Mouse (Mus musculus): ENCODE measurements at regions not wholly inside any gene's neighbourhood (a gene's known extent, or its start where the extent isn't known, plus 50 kb on each side); places are given as distances from the start of the nearest gene placed in this dataset.

DNA sequence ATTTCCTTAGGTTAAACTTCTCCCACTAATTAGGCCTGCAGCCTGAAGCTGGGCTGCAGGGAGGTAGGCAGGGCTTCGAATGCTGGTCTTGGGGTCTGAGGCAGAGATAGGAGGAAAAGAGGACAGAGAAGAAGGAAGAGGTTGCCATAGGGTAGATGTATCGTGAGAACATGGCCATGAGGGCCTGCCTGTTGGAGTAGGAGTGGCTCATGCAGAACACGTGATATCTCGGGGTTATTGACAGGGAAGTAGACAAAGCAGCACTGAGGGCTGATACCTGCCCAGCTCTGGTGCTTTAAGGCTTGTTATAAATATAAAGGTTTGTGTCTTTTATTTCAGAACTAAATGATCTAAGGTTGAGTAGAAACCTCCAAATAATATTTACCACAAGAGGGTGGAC is 628.9 kb downstream of the Zfp706 start:
- H3K9me3 ChIP-seq (replicated peaks), result no peaks in the 10 kb centered on the region
- H3K27me3 ChIP-seq, result no peaks in the 10 kb centered on the region
- H3K27ac ChIP-seq, result no peak overlapping the region
- H3K4me1 ChIP-seq (replicated peaks), result peaks cover 28% of the 10 kb centered on the region
- 87% methylated on average over 4 of the region's 4 CpGs for WGBS
- H3K4me2 ChIP-seq, result no peak overlapping the region
- H3K9ac ChIP-seq, result no peak overlapping the region
- ATAC-seq (replicated peaks; ENCODE audit: insufficient number of reproducible peaks, insufficient read depth, low FRiP score, low read depth), result no peak
- no peak overlapping the region for H3K4me3 ChIP-seq
- no peaks in the 10 kb centered on the region for H3K36me3 ChIP-seq

GRCm38 (mm10) chr15:36376551-36376950 is 631.0 kb downstream of the Zfp706 start:
- Histone ChIP-seq H3K4me3 (no peak overlapping the region), H3K27me3 (no peaks in the 10 kb centered on the region), H3K9me3 (replicated peaks) (no peaks in the 10 kb centered on the region), H3K27ac (no peak overlapping the region), H3K9ac (no peak overlapping the region), H3K36me3 (no peaks in the 10 kb centered on the region), H3K4me2 (no peak overlapping the region), H3K4me1 (replicated peaks) (peaks cover 26% of the 10 kb centered on the region)
- 64% methylated on average over 6 of the region's 6 CpGs for WGBS
- no peak for ATAC-seq (replicated peaks; ENCODE audit: insufficient number of reproducible peaks, insufficient read depth, low FRiP score, low read depth)

DNA sequence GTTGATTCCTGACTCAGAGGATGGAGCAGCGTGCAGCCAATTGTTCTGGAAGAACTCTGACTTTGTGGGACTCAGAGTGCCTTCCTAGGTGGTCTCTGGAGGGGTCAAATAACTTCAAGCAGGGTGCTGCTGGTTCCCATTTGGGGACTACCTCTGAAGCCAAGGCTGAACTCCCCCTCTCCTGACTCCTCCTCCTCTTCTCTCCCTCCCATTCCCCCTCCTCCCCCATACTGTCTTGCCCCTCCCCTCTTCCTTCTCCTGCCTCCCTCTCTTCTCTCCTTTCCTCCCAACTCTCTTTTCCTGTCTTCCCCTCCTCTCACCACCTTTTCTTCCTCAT is 632.1 kb downstream of the Zfp706 start:
- ATAC-seq (replicated peaks; ENCODE audit: insufficient number of reproducible peaks, insufficient read depth, low FRiP score, low read depth), result no peak
- peak overlapping the region; percentile 83 for H3K27ac ChIP-seq
- peaks cover 19% of the 10 kb centered on the region for H3K4me1 ChIP-seq (replicated peaks)
- no peaks in the 10 kb centered on the region for H3K27me3 ChIP-seq
- peak overlapping the region; percentile 81 for H3K4me2 ChIP-seq
- no peaks in the 10 kb centered on the region for H3K9me3 ChIP-seq (replicated peaks)
- no peak overlapping the region; the same call in 1 of the 2 replicates for H3K9ac ChIP-seq
- WGBS, result 20% methylated on average over 1 of the region's 1 CpGs
- H3K36me3 ChIP-seq, result no peaks in the 10 kb centered on the region
- peak overlapping the region; percentile 52 for H3K4me3 ChIP-seq

DNA sequence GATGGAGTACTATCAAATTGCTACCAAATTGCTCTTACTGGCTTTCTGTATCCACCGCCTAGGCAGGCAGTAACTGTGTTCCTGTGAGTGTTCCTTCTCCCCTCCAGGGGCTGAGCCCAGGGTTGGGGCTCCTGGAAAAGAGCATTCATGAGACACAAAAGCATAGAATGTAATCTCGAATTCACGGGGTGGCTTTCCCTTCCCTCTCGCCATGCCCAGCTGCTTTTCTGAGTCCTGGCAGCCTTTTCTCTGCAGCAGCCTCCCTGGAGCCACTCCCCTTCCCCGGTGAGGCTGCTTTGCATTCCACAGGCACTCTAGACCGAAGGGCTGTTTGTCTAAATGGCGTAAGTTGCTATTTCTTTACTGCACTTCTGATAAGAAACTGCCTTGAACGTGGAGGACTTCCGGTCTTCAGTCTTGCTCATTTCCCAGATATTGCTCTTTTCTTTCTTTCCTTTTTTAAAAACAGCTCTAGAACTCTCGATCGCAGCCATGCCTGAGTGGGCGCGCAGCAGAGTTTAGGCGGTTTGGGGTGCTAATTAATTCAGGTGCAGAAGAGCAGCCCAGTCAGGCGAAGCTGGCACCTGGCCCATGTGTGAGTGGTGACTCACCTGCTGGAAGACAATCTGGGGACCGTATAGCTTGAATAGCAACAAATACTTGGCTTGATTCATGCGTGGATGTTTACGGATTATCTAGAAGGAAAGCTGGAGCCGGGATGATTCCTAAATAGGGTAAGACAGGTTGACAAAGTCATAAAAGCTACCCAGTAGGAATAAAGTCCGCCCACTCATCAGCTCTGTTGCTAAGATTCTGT is 632.6 kb downstream of the Zfp706 start:
- WGBS, result 2% methylated on average over 20 of the region's 20 CpGs
- Histone ChIP-seq H3K4me1 (replicated peaks) (peaks cover 19% of the 10 kb centered on the region), H3K27me3 (no peaks in the 10 kb centered on the region), H3K4me3 (peak overlapping the region; percentile 52), H3K9me3 (replicated peaks) (no peaks in the 10 kb centered on the region), H3K36me3 (no peaks in the 10 kb centered on the region), H3K9ac (peak overlapping the region; percentile 35), H3K4me2 (peak overlapping the region; percentile 81), H3K27ac (peak overlapping the region; percentile 83)
- ATAC-seq (replicated peaks; ENCODE audit: insufficient number of reproducible peaks, insufficient read depth, low FRiP score, low read depth), result peak; percentile 83

DNA sequence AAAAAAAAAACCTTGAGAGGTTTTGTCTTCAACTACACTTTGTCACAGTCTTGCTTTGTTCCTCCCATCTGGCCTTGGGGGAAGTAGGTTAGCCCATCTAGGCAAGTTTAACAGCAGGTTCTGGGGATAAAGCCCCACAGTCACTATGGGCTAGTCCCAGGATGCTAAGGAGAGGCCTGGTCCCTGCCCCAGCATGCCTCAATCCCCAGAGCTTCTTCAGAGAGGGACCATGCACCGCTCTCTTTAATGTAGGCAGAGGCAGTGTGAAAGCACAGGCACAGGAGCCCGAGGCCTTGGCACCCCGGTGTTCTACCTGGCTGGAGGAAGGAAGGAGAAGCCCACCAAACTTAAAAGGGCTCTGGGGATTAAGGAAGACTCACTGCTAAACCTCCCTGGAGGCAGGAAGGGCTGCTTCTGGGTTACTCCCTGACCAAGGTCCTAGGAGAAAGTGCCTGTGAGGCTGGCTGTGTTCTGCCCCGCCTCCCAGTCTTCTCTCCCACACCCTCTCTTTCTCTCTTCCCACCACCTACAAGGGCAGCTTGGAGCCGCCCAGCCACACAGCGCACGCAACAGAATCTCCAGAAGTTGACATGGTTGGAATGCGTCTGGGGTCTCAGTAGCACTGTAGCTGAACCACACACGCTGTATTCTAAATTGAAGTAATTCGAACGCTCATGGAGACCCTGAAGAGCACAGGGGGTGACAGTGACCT is 633.5 kb downstream of the Zfp706 start:
- H3K27ac ChIP-seq, result peak overlapping the region; percentile 83
- WGBS, result 11% methylated on average over 11 of the region's 11 CpGs

GRCm38 (mm10) chr15:36373481-36373880 is 634.1 kb downstream of the Zfp706 start:
- WGBS, result 39% methylated on average over 3 of the region's 3 CpGs
- Histone ChIP-seq H3K4me2 (peak overlapping the region; percentile 81; the same call in 1 of the 2 replicates), H3K4me1 (replicated peaks) (peaks cover 19% of the 10 kb centered on the region), H3K9me3 (replicated peaks) (no peaks in the 10 kb centered on the region), H3K27ac (peak overlapping the region; percentile 83), H3K9ac (no peak overlapping the region), H3K4me3 (no peak overlapping the region), H3K36me3 (no peaks in the 10 kb centered on the region), H3K27me3 (no peaks in the 10 kb centered on the region)
- no peak for ATAC-seq (replicated peaks; ENCODE audit: insufficient number of reproducible peaks, insufficient read depth, low FRiP score, low read depth)

More for the DNA sequence above, 633.5 kb downstream of the Zfp706 start:
- ATAC-seq (replicated peaks; ENCODE audit: insufficient number of reproducible peaks, insufficient read depth, low FRiP score, low read depth), result peak; percentile 75
- Histone ChIP-seq H3K27me3 (no peaks in the 10 kb centered on the region), H3K36me3 (no peaks in the 10 kb centered on the region), H3K4me2 (peak overlapping the region; percentile 81), H3K4me1 (replicated peaks) (peaks cover 19% of the 10 kb centered on the region), H3K9ac (peak overlapping the region; percentile 35), H3K9me3 (replicated peaks) (no peaks in the 10 kb centered on the region), H3K4me3 (peak overlapping the region; percentile 52)

DNA sequence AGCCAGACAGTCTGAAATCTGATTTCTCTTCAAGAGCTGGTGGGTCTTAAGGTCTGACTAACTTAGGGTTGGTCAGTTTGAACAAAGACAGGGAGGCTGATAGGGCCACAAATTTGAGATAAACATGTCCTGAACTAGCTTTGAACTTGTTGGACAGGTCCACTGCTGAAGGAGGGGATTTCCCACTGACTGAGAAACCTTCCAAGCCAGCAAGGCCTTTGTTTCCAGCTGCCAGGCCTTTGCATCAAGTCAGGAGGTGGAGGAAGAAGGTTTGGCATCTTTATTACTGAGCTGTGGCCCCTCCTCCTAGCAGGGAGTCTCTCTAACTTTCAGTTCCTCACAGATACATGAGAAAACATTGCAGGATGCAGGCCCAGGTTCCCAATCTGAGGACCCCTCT is 636.2 kb downstream of the Zfp706 start:
- Histone ChIP-seq H3K27me3 (no peaks in the 10 kb centered on the region), H3K4me2 (no peak overlapping the region), H3K4me1 (replicated peaks) (peaks cover 19% of the 10 kb centered on the region), H3K27ac (no peak overlapping the region), H3K4me3 (no peak overlapping the region), H3K9me3 (replicated peaks) (no peaks in the 10 kb centered on the region), H3K9ac (no peak overlapping the region), H3K36me3 (no peaks in the 10 kb centered on the region)
- ATAC-seq (replicated peaks; ENCODE audit: insufficient number of reproducible peaks, insufficient read depth, low FRiP score, low read depth), result no peak

DNA sequence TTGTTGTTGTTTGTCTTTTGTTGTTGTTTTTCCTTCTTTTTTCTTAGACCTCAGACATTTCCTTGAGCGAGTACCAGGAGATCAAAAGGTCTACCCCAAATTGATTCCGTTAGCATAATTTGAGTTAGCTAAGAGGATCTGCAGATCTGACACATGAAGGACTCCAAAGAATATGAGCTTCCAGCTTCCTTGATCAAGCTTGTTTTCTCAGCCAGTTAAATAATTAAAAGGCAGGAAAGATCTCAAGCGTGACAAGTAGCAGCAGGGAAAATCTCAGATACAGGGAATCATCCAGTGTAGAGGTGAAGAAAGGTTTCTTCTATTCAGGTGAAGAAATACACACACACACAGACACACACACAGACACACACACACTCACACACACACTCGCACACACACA is 636.7 kb downstream of the Zfp706 start:
- no peak for ATAC-seq (replicated peaks; ENCODE audit: insufficient number of reproducible peaks, insufficient read depth, low FRiP score, low read depth)
- H3K9ac ChIP-seq, result no peak overlapping the region
- no peaks in the 10 kb centered on the region for H3K27me3 ChIP-seq
- no peak overlapping the region for H3K27ac ChIP-seq
- H3K4me1 ChIP-seq (replicated peaks), result peaks cover 19% of the 10 kb centered on the region
- 83% methylated on average over 4 of the region's 4 CpGs for whole genome bisulfite sequencing
- no peak overlapping the region for H3K4me3 ChIP-seq
- no peaks in the 10 kb centered on the region for H3K9me3 ChIP-seq (replicated peaks)
- H3K4me2 ChIP-seq, result no peak overlapping the region
- H3K36me3 ChIP-seq, result no peaks in the 10 kb centered on the region

DNA sequence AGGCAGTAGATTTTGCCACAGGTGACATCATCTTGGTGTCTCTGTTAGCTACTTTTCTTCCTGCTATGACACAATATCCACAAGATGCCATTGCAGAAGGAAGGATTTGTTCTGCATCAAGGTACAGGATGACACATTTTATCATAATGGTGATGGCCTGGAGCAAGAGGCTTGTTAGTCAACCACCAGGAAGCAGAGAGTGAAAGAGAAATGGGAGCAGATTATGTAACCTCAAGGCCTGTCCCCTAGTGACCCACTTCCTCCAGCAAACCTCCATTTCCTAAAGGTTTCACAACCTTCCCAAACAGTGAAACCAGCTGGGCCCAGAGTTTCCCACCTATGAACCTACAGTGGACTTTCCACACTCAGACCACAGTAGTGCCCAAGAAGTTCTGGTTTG is 640.3 kb downstream of the Zfp706 start:
- Histone ChIP-seq H3K27ac (no peak overlapping the region), H3K4me1 (replicated peaks) (no peaks in the 10 kb centered on the region), H3K9me3 (replicated peaks) (no peaks in the 10 kb centered on the region), H3K4me2 (no peak overlapping the region), H3K9ac (no peak overlapping the region), H3K36me3 (no peaks in the 10 kb centered on the region), H3K27me3 (no peaks in the 10 kb centered on the region), H3K4me3 (no peak overlapping the region)
- no peak for ATAC-seq (replicated peaks; ENCODE audit: insufficient number of reproducible peaks, insufficient read depth, low FRiP score, low read depth)

- Histone ChIP-seq H3K9ac (no peak overlapping the region), H3K9me3 (replicated peaks) (no peaks in the 10 kb centered on the region), H3K4me1 (replicated peaks) (peaks cover 5% of the 10 kb centered on the region; the same call in 1 of the 2 replicates), H3K27me3 (no peaks in the 10 kb centered on the region), H3K27ac (no peak overlapping the region), H3K4me3 (no peak overlapping the region), H3K36me3 (no peaks in the 10 kb centered on the region), H3K4me2 (no peak overlapping the region)
- no peak for ATAC-seq (replicated peaks; ENCODE audit: insufficient number of reproducible peaks, insufficient read depth, low FRiP score, low read depth)
Observed at GRCm38 (mm10) chr15:36364757-36365156, 642.8 kb downstream of the Zfp706 start.

- H3K9me3 ChIP-seq (replicated peaks), result no peaks in the 10 kb centered on the region
- no peaks in the 10 kb centered on the region for H3K36me3 ChIP-seq
- no peak; the same call in 1 of the 2 replicates for ATAC-seq (replicated peaks; ENCODE audit: insufficient number of reproducible peaks, insufficient read depth, low FRiP score, low read depth)
- peaks cover 5% of the 10 kb centered on the region; the same call in 1 of the 2 replicates for H3K4me1 ChIP-seq (replicated peaks)
- no peak overlapping the region for H3K27ac ChIP-seq
- no peak overlapping the region for H3K4me3 ChIP-seq
- no peaks in the 10 kb centered on the region for H3K27me3 ChIP-seq
- no peak overlapping the region for H3K9ac ChIP-seq
- WGBS, result 27% methylated on average over 5 of the region's 5 CpGs
- H3K4me2 ChIP-seq, result no peak overlapping the region
Observed at GRCm38 (mm10) chr15:36364062-36364461, 643.5 kb downstream of the Zfp706 start.

Measured in heart, embryonic 15.5 days (tissue).